Mouse (Mus musculus) limb, embryonic 14.5 days (tissue): ENCODE measurements at regions not wholly inside any gene's neighbourhood (a gene's known extent, or its start where the extent isn't known, plus 50 kb on each side); places are given as distances from the start of the nearest gene placed in this dataset.

ENCODE experiments used
- ATAC-seq: fragments of 200-750 bp; cut with Nextera tagmentation; 2 replicates; pipeline ENCODE4 v1.8.0; 2017; ENCODE audit warnings: low read depth, moderate number of reproducible peaks, moderate TSS enrichment; ENCODE audit not compliant: low FRiP score
- DNase-seq: peaks from one replicate; pipeline ENCODE4 v3.0.0-alpha.2; 2015; ENCODE audit warnings: low spot score
- H3K27ac ChIP-seq: fragments of 300-500 bp; sonication (generic); replicated peaks from 2 replicates; pipeline ENCODE4 v1.5.1; 2014; ENCODE audit warnings: low read depth, mild to moderate bottlenecking, low read length, moderate library complexity, mixed read lengths
- H3K27me3 ChIP-seq: fragments of 300-500 bp; sonication (generic); 2 replicates; pipeline ENCODE4 v1.6.1; 2014; ENCODE audit warnings: low read length, mixed read lengths; ENCODE audit not compliant: control insufficient read depth, insufficient read depth
- H3K36me3 ChIP-seq: fragments of 300-500 bp; sonication (generic); 2 replicates; pipeline ENCODE4 v1.6.1; 2014; ENCODE audit warnings: mild to moderate bottlenecking, low read length, moderate library complexity, mixed read lengths; ENCODE audit not compliant: control insufficient read depth, insufficient read depth
- H3K4me1 ChIP-seq: fragments of 300-500 bp; sonication (generic); 2 replicates; pipeline ENCODE4 v1.6.1; 2014; ENCODE audit warnings: antibody characterized with exemption, low read length, mixed read lengths; ENCODE audit not compliant: control insufficient read depth, insufficient read depth
- H3K4me2 ChIP-seq: fragments of 300-500 bp; sonication (generic); replicated peaks from 2 replicates; pipeline ENCODE4 v1.6.1; 2014; ENCODE audit warnings: low read depth, mild to moderate bottlenecking, low read length, moderate library complexity; ENCODE audit not compliant: severe bottlenecking
- H3K4me3 ChIP-seq: fragments of 300-500 bp; sonication (generic); replicated peaks from 2 replicates; pipeline ENCODE4 v1.5.1; 2014; ENCODE audit warnings: low read length
- H3K9ac ChIP-seq: fragments of 300-500 bp; sonication (generic); 2 replicates; pipeline ENCODE4 v1.6.1; 2014; ENCODE audit warnings: mild to moderate bottlenecking, low read depth, low read length, moderate library complexity; ENCODE audit not compliant: severe bottlenecking
- H3K9me3 ChIP-seq: fragments of 300-500 bp; sonication (generic); 2 replicates; pipeline ENCODE4 v1.6.1; 2016; ENCODE audit warnings: low read length; ENCODE audit not compliant: control insufficient read depth
- POLR2A ChIP-seq: fragments of 200-500 bp; IDR thresholded peaks from 2 replicates; pipeline ENCODE4 v1.8.0; 2012; ENCODE audit warnings: inconsistent platforms, mild to moderate bottlenecking, moderate library complexity, borderline replicate concordance; ENCODE audit not compliant: insufficient read depth, insufficient read length; ENCODE audit errors: extremely low read depth
- WGBS: fragments of 180-500 bp; shearing (Covaris S2); extraction: QIAGEN DNeasy Blood & Tissue Kit; methylation state at CpG from one replicate; pipeline ENCODE4 v1.1.7; 2014; 5-methylcytosine and 5-hydroxymethylcytosine counted together

- Histone ChIP-seq H3K9ac (no peak overlapping the region), H3K36me3 (no peaks in the 10 kb centered on the region), H3K27me3 (no peaks in the 10 kb centered on the region), H3K4me1 (no peaks in the 10 kb centered on the region), H3K4me3 (no peak overlapping the region), H3K4me2 (no peak overlapping the region), H3K9me3 (no peaks in the 10 kb centered on the region), H3K27ac (no peak overlapping the region)
- no peak for DNase-seq
- TF ChIP-seq POLR2A: no peak
- 62% methylated on average over 2 of the region's 2 CpGs for WGBS
- ATAC-seq: no peak
Measured at GRCm38 (mm10) chr3:81482742-81483141, 446.5 kb downstream of the Pdgfc start.

DNA sequence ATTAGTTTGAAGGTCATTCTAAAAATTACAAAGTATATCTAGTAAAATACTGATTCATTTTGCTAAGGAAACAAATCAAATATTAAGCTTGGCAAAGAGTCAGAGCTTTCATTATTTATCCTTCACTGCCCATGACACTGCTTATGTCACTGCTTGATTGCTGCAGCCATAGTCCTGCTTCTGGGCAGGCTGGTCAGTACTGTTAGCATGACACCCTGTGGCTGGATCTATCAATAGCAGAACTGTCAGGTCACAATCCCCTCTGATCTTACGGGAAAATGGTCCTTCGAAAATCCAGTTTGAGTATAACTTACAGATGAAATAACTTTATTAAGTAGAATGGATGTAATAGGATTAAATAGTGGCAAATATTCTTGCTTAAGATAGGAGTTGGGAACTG, 447.1 kb downstream of the Pdgfc start:
- no peaks in the 10 kb centered on the region for H3K4me1 ChIP-seq
- no peaks in the 10 kb centered on the region for H3K27me3 ChIP-seq
- H3K9ac ChIP-seq: no peak overlapping the region
- no peak for DNase-seq
- H3K4me2 ChIP-seq: no peak overlapping the region
- no peak overlapping the region for H3K27ac ChIP-seq
- TF ChIP-seq POLR2A: no peak
- ATAC-seq: no peak
- 70% methylated on average over 2 of the region's 2 CpGs for WGBS
- H3K9me3 ChIP-seq: no peaks in the 10 kb centered on the region
- H3K4me3 ChIP-seq: no peak overlapping the region
- H3K36me3 ChIP-seq: no peaks in the 10 kb centered on the region

DNA sequence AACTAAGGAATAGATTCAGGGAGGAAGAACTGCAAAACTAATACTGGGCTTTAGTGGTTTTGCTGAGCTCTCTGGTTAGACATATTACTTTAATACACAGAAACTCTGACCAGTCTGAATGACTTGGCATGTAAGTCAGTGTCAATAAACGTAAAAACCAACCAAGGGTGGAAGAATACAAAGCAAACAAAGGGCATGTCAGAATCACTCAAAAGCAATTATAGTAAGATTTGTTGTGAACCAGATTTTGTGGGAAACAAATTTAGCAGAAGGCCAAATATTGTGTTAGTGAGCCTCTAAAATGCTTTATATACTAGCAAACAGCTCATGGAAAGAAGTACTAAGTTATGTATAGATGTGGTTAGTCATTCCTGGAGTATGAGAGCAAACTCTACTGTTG, 427.1 kb upstream of the Ctso start:
- DNase-seq: no peak
- H3K27me3 ChIP-seq: no peaks in the 10 kb centered on the region
- no peak overlapping the region for H3K4me2 ChIP-seq
- no peaks in the 10 kb centered on the region for H3K9me3 ChIP-seq
- H3K36me3 ChIP-seq: no peaks in the 10 kb centered on the region
- TF ChIP-seq POLR2A: no peak
- H3K27ac ChIP-seq: no peak overlapping the region
- 90% methylated on average over 1 of the region's 1 CpGs for WGBS
- H3K9ac ChIP-seq: no peak overlapping the region
- no peaks in the 10 kb centered on the region for H3K4me1 ChIP-seq
- no peak for ATAC-seq
- no peak overlapping the region for H3K4me3 ChIP-seq

GRCm38 (mm10) chr3:81508611-81509010, 423.8 kb upstream of the Ctso start:
- ATAC-seq (no peak), DNase-seq (no peak)
- Histone ChIP-seq H3K4me1 (no peaks in the 10 kb centered on the region), H3K36me3 (no peaks in the 10 kb centered on the region), H3K27ac (no peak overlapping the region), H3K4me2 (no peak overlapping the region), H3K9ac (no peak overlapping the region), H3K27me3 (no peaks in the 10 kb centered on the region), H3K9me3 (no peaks in the 10 kb centered on the region), H3K4me3 (no peak overlapping the region)
- WGBS: 9% methylated on average over 2 of the region's 2 CpGs
- TF ChIP-seq POLR2A: no peak

- Histone ChIP-seq H3K4me3 (no peak overlapping the region), H3K4me1 (no peaks in the 10 kb centered on the region), H3K4me2 (no peak overlapping the region), H3K27me3 (no peaks in the 10 kb centered on the region), H3K27ac (no peak overlapping the region), H3K9ac (no peak overlapping the region), H3K9me3 (no peaks in the 10 kb centered on the region), H3K36me3 (no peaks in the 10 kb centered on the region)
- TF ChIP-seq POLR2A: no peak
- ATAC-seq: no peak
- WGBS: 80% methylated on average over 4 of the region's 4 CpGs
- DNase-seq: no peak
Measured at GRCm38 (mm10) chr3:81521804-81522203, 410.6 kb upstream of the Ctso start.

DNA sequence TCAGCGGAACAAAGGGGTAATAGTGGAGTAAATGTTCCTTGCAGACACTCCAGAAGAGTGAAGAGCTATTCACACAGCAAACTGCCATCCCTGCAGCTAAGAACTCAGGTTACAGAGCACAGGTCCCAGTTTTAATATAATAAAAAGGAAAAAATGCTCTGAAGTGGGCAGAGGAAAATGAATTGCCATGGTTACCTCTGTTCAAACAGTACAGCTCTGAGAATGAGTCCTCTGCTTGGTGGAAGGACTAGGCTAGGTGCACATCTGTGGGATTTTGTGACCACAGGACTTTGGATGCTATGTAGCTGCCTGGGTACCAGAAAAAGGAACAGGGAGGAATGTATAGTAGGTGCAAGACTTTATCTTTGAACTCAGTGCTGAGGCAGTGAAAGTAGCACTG, 401.5 kb upstream of the Ctso start:
- Histone ChIP-seq H3K4me2 (no peak overlapping the region), H3K4me1 (no peaks in the 10 kb centered on the region; the same call in 1 of the 2 replicates), H3K36me3 (no peaks in the 10 kb centered on the region), H3K27me3 (no peaks in the 10 kb centered on the region), H3K9ac (no peak overlapping the region), H3K9me3 (no peaks in the 10 kb centered on the region), H3K4me3 (no peak overlapping the region), H3K27ac (no peak overlapping the region)
- ATAC-seq (no peak), DNase-seq (no peak)
- 88% methylated on average over 1 of the region's 1 CpGs for WGBS
- TF ChIP-seq POLR2A: no peak
